Mouse (Mus musculus) testis, postnatal 14 days (tissue): ENCODE measurements around the gene Gstm7.
A peak's percentile ranks its signal among the peaks of the same experiment; 100 is the strongest.
"Not testable (repeated sequence)": the region's sequence is repeated elsewhere in the genome, so short reads cannot be mapped to it uniquely, and the experiment has no call there.

Source experiments
- DNase-seq: peaks from one replicate; pipeline ENCODE4 v3.0.0; 2021; ENCODE audit warnings: low spot score

Gstm7 gene

DNA sequence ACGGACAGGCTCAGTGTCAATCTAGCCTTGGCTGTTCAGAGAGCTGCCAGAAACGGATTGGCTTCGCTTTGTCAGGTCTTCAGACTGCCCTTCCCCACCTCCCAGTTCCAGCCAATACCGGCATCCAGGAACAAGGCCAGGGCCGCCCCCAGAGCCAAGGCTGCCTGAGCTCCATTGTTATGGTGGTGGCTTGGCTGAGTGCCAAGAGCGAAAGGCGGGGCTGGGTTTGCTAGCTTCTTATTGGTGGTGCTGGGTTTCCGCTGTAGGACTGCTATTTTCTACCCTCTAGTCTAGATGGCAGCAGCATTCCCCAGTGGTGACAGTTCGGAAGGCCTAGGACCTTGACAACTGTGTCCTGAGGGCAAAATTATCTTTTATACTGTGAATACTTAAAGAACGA is at the start of gene Gstm7:
TSS of gene Gstm7 (minus strand) at position 148 of the 400 bp plus-strand sequence.
- peak; percentile 94 for DNase-seq

DNA sequence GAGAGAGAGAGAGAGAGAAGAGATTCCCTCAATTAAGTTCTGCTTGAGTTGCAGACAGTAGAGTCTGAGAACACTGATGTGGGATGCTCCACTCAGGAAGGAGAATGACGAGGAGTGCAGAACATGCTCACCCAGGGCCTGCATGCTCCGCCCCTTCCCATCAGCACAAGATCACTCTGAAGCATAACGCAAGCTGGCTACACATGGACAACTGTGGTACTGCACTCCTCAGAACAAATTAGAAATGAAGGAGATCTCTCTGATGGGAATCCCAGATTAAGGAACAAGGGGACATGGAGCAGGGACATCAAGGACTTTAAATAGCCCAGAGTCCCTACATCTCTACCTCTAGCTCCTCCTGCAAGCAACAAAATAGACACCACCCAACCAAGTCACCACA is 49.6 kb upstream of the Gstm7 start:
- no peak for DNase-seq

DNA sequence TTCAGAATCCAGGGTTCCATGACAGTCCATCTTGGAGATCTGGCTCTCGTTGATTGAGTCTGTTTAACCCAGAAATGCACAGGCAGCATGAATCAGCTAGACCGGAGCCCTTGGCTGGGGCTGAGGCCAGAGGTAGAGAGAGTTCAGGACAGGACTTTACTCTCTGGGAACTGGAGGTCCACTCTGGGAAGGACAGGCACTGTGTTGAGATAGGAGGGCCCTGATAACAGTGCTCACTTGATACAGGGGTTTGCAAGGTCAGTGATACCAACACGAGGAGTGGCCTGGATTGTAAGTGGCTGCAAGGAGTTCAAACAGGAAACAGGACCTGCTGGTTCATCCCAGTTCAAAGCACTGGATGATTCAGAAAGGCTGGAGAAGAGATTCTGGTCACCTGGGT is 46.1 kb upstream of the Gstm7 start:
- DNase-seq, result no peak

DNA sequence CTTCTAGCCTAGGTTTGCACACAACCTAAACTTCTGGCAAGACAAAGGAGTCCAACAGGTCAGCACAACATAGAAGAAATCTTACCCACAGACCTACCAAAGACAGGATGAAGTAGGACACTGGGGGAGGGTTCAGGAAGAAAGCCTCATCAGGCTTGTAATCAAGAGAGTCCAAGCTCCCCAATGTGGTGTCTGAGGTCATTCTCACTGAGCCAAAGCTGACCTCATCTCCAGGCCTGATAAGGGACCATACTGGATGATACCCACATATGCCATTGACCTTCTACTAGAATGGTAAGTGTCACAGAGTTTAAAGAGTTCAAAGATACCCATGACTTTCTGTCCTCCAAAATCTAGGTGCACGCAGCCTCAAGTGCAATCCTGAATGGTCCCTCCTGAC is 42.6 kb upstream of the Gstm7 start:
- DNase-seq, result no peak

DNA sequence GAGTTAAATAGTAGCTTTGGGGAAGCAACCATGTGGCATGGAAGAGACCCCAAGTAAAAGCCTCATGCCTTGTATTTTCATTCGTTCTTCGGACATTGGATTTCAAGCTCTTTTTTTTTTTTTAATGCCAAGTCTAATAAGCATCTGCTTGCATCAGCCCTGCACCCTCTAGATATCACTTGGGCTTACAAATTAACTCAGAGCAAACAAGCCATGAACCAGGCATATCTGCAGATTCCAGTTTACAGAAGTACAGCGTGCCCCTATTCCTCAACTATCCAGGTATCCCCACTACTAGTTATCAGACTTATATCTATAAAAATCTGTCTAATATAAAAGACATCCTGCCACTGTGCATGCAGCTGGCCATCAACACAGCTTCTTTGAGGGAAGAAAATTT is 40.5 kb upstream of the Gstm7 start:
- DNase-seq, result no peak

DNA sequence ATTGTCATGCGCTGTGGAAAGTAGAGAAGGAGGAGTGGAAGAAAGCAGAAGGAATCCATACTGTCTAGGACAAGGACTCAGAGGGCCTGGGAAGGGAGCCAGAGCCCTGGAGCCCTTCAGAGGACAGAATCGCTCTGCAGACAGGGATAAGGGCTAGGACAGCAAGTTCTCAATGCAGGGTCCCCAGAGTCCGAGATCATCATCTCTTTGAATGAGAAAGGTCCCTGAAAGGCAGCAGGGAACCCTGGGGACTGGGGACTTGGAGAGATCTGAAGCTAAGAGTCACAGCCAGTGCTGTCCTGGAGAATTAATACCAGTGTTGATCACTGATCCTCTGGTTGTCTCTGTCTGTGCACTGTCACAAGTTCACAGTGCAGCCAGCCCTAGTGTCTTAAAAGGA is 39.5 kb upstream of the Gstm7 start:
- DNase-seq, result not testable (repeated sequence)

DNA sequence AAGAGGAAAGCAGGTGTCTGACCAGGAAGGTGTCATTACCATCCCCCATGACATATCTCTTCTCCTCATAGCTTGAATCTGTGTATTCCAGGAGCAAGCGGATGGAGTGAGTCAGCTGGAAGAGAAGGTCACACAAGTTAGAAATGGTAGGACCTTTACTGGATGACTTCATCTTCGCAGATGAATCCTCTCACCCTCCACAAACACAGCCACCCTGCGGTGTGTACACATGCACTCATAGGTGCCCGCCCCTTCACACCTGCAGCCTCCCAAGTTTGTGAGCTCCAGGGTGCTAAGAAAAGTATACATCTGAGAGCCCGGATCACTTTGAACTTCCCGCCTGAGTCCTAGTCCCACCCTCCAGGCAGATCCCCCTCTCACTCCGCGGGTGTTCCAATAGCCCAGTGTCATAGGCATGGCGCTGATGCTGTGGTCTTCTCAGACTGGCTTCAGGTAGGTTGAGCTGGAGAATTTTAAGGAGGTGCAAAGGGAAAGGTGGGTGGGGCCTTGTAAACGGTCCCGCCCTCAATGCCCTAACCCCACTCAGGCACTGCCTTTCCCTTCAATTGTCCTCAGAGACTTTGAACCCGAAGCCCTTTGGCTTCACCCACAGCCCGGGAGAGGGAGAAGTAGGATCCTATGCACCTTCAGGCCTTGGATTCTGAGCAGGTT is 37.2 kb upstream of the Gstm7 start, which contains the start of gene Gstm3:
TSS of gene Gstm3 (minus strand) at position 560 of the 672 bp plus-strand sequence.
- DNase-seq, result no peak

DNA sequence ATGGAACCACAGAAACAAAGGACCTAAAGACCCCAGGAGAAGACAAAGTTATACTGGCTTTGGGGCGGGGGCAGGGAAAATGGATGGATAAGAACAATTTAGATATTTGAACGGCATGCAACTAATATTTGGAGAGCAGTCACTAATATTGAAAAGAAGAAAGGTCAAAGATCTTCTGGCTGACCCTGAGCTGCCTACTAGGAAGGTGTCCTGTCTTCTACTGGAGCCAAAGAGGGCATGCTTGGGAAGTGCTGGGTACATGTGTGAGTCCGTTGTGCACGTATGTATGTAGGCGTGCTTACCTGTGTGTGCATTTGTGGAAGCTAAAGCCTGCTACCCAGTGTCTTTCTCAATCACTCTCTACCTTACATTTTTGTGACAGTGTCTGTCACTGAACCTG is 35.0 kb upstream of the Gstm7 start:
- DNase-seq, result no peak

DNA sequence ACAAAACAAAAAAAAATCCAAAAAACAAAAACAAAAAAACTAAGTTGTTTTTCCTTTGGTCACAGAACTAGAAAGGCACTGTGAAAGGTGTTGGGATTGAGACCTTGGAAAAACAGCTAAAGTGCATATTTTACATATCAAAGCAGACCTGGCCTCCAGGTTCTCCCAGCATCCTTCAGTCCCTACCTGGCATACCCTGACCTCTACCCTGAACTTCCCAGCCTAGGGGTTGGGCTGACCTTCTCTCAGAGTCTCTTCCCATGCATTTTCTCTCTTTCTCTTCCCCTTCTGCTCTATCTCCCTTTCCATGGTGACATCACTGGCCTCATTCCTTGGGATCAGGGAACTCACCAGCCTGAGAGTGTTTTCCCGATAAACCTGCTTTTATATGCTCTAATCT is 34.0 kb upstream of the Gstm7 start:
- DNase-seq, result no peak

DNA sequence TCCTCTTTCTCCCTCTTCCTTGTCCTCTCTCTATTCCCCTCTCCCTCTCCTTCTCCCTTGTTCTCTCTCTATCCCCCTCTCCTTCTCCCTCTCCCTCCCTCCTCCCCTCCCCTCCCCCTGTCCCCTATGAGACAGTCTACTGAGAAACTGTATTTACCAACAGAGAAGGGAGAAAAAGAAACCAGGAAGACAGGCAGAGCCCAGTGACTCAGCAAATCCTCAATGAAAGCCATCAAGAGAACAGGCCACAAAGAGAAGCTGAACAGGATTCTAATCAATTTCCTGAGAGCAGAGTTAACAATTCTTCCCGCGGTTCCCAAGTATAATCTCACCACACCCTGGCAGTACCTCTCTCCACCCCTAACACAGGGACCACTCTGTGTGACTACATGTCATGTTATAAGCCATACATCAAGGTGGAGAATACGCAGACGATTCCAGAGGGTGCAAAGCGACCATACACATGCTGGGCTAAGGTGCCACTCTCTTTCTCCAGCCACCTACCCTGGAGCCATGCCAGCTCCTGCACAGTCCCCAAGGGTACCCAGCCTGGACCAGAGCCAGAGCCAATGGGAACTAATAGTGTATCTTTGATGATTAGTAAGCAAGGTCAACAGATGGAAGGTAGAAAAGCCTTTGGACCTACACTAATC is 33.2 kb upstream of the Gstm7 start:
- DNase-seq, result no peak

DNA sequence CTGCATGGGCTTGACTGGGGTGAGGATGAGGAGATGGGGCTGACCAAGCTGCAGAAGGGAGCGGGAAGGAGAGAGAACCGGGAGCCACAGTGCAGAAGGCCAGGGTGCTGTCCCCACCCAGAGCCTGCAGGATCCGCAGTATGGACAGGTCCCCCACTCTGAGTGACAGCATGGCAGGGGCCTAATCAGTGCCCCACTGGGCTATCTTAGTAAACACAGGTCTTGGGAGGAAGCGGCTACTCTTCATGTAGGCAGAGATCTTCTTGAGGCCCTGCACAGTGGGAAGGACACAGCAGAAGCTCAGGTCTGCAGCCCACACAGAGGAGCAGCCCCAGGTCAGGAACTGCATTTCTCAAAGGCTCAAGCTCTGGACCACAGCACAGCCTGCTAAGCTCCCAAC is 32.4 kb upstream of the Gstm7 start:
- no peak for DNase-seq

DNA sequence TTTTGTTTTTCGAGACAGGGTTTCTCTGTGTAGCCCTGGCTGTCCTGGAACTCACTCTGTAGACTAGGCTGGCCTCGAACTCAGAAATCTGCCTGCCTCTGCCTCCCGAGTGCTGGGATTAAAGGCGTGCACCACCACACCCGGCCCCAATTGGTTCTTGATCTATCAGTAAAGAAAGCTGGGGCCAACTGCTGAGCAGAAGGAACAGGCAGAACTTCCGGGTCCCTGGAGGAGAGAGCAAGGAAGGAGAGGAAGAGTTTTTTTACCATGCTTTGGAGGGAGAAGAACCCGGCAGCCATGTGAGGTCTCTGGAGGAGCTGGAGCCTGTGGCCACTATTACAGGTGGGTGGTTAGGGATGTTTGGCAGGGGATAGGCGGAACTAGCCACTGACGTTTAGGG is 23.6 kb upstream of the Gstm7 start:
- DNase-seq, result not testable (repeated sequence)

DNA sequence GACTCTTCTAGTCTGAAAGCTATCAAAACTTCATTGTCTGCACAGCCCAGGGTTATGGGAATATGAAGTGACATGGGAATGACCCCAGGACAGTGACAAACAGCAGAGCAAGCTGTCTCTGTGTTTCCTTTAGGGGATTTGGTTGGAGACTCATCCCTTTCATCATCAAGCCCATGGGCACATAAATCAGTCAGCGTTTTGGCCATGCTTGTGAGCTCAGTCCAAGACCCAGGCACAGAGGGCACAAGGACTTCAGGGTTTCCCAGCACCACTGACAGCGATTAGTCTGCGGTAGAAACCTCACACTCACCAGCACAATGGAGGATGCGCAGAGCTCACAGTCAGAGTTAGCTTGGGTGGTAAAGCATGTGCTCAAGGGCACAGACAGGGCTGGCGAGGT is 22.3 kb upstream of the Gstm7 start:
- no peak for DNase-seq

DNA sequence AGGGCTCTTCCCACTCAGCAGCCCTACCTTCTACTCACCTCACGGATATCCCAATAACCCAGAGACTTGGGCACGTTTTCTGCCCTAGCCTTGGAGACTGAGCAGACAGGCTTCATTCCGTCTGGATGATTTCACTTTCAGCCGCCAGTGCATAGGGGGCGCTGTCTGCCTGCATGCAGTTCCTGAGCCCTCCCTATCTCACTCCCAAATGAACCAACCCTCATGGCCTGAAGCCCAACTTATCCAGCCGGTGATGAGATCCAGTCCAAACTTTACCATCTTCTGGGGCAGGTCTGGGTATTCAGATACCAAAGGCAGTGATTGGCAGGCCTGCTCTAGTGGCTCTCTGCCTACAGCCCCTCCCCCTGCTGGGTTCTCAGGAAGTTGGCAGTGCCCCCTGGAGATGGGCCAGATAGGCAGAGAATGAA is 21.7 kb upstream of the Gstm7 start:
- peak; percentile 77 for DNase-seq

DNA sequence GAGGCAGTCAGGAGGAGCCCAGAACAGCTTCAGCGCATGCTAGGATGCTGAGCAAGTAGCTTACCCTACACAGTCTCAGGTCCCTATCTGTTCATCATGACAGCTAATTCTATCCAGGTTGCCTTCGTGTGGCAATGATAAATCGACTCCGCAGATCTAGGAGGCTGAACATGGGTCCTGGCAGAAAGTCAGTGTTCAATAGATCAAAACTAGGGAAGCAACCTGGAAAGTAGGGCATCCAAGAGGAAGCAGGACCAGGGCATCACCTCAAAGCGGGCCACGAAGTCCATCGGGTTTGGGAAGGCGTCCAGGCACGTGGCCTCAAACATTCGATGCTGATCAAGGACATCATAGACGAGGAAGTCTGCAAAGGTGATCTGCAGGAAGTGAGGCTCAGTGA is 18.9 kb upstream of the Gstm7 start:
- DNase-seq, result no peak

DNA sequence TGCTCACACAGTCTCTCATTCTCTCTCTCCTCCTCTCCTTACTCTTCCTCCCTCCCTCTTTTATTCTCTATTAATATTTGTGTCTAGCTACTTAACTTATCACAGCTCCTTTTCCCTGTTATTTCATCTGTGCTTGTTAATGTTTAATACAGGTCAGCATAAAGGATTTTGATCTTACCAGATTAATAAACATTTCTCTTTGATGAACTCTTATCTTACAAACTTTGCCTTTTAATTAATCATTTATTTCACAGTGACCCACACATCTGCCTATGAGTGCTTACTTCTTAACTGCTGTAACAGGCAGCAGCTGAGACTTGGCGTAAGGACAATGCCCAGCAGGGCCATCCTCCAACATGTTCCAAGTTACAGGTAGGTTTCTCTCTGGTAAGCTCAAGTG is 17.8 kb upstream of the Gstm7 start:
- DNase-seq, result not testable (repeated sequence)

DNA sequence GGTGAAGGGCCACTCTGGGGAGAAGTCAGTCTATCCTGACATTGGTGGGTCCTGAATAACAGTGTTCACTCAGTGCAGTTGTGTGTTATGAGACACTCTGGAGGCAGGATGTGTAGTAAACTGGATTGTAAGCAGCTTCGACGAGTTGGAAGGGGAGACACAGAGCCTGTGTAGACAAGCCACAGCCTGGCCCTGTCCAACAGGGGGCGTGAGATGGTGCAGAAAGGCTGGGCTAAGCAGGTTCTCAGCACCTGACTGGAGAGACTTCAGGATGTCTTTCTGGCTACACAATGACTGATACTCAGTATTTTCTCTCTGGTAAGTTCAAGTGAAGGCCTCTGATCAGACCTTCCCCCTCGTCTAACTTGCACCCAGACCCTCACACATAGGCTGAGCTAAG is 14.1 kb upstream of the Gstm7 start:
- DNase-seq, result no peak

DNA sequence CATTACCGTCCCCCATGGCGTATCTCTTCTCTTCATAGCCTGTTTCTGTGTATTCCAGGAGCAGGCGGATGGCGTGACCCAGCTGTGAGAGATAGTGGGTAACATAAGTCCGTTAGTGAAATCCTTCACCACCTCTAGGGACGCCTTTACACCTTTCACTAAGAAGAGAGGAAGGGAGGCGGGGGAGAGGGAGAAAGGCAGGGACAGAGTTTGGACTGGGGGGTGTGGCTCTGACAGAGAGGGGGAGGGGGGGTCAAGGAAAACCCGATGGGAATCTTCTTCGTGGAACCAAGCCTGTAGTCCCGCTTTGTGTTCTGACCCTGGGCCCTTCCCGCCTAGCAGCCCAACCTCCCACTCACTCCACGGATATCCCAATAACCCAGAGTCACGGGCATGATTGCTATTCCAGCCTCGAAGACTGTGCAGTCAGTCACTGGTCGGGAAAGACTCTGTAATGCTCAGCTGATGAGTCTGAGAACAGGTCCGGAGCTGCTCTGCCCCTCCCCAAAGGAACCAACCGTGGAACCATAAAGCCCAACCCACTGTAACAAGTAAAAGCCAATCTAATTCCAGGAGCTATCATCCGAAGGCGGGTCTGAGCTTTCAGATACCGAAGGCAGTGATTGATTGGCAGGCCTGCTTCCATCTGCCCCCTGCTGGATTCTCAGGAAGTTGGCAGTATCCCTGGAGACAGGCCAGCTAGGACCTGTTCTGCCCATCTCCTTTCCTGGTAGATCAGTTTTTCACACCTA is 11.8 kb upstream of the Gstm7 start, which contains the start of gene Gstm6:
TSS of gene Gstm6 (minus strand) at position 511 of the 752 bp plus-strand sequence.
- DNase-seq, result peak; percentile 77

DNA sequence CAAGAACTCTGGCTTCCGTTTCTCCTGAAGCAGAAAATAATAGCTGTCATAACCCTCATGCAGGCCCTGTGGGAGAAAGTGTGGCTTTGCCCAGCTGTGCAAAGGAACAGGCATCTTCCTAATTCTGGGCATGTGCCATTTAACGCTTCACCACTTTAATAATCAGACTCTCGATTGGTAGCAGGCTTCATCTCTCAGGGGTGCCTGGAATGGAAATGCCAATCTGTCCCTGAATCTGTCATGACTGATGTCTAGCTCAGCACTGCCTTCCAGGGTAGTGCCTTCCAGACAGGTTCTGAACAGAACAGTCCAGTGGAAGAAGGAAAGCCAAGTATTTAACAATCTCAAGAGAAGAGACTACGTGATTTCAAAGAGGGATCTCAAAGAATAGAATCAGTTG is 9.6 kb upstream of the Gstm7 start:
- DNase-seq, result no peak

DNA sequence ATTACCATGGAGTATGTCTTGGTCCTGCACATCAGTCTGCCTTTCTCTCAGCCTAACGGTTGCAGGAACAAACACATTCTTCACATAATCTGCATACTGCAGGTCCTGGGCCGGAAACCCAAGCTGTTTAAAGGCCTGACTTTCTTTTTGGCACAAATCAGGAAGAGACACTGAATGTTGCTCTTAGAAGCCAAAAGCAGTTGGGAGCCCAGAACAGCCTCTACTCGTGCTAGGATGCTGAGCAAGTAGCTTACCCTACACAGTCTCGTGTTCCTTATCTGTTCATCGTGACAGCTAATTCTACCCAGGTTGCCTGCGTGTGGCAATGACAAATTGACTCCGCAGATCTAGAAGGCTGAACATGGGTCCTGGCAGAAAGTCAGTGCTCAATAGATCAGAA is 8.9 kb upstream of the Gstm7 start:
- no peak for DNase-seq

DNA sequence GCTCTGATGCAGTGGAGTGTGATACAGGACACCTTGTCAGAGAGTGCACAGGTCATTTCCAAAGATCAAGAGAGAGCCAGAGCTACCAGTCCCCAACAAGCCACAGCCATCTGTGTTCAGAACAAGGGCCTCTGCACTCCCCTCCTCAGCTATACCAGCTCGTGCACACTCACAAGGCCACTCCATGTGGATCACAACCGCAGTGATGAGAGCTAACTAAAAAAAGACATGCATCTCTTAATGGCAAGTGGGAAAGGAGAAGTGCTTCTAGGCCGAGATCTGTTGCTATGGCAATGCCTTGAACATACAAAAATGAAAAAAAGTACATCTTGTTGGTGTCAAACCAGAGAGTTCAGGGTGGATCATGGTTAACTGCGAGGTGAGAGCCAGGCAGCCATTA is 8.2 kb upstream of the Gstm7 start:
- no peak for DNase-seq

DNA sequence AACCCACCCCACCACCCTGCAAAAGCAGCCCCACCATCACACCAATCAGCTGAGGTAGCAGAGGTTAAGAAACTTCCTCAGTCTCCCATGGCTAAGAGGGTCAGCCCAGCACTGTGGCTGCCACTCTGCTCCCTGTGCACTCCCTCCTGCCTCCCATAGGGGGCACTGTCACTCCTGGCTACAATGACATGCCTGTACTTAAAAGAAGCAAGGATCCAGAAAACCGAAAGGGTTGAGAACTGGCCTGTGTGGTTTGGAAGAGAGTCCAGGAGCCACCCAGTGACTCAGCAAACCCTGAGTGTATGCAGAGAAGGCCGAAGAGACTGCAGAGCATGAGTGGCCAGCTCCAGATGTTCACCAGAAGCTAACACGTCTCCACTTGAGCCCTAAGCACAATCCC is 7.8 kb upstream of the Gstm7 start:
- DNase-seq, result peak; percentile 64

DNA sequence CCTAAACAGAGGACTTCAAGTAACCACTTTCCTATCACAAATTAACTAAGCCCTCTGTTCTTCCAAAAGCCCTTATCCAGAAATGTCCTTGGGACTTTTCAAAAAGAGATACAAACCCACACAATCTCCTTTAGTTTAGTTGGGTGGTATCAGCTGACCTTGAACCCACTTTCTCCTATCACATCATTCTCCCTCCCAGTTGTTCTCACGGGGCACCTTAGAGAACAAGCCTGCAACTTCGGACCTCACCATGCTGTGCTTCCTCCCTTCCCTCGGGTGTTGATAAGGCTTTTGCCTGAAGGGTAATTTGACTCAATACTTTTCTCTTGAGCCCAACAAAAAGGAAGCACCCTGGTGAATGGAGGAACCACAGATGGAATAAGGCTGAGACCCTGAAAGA is 4.3 kb upstream of the Gstm7 start:
- peak; percentile 77 for DNase-seq
